Mouse (Mus musculus) MEL (cell line): ENCODE measurements around the gene Gm20431. TPM values are rescaled to one million over a fixed set of nuclear protein-coding genes. Genes with fewer than 3 reads are reported as not detected.

ENCODE experiments used
- DNase-seq: peaks from one replicate; pipeline ENCODE4 v3.0.0; 2011; ENCODE audit warnings: low read depth, low spot score
- H3K27ac ChIP-seq: 2 replicates; pipeline ENCODE4 v1.5.1; 2012; ENCODE audit warnings: low read depth, mild to moderate bottlenecking, control low read depth, low read length, moderate library complexity; ENCODE audit not compliant: control insufficient read depth
- H3K27me3 ChIP-seq, 2 experiments: fragments of 150-350 bp in 1 of 2; sonication (generic) in 1 of 2; 2 replicates each; pipeline ENCODE4 v1.6.1; 2012; ENCODE audit warnings: low read length in 2 of 2, mild to moderate bottlenecking in 2 of 2, improper control_type of control experiment in 1 of 2, moderate library complexity in 1 of 2; ENCODE audit not compliant: insufficient read depth in 2 of 2, control insufficient read depth in 1 of 2
- H3K36me3 ChIP-seq, 2 experiments: 2 replicates each; pipeline ENCODE4 v1.6.1; 2012 to 2014; ENCODE audit warnings: low read length in 2 of 2, improper control_type of control experiment in 1 of 2, inconsistent platforms in 1 of 2, mild to moderate bottlenecking in 1 of 2; ENCODE audit not compliant: insufficient read depth in 2 of 2, control insufficient read depth in 1 of 2
- H3K4me1 ChIP-seq, 2 experiments: fragments of 150-350 bp in 1 of 2; sonication (generic) in 1 of 2; 2 replicates each; pipeline ENCODE4 v1.6.1; 2012; ENCODE audit warnings: low read length in 2 of 2, improper control_type of control experiment in 1 of 2, mild to moderate bottlenecking in 1 of 2; ENCODE audit not compliant: insufficient read depth in 2 of 2, control insufficient read depth in 1 of 2
- H3K4me3 ChIP-seq, 2 experiments: fragments of 150-350 bp in 1 of 2; sonication (generic) in 1 of 2; 2 replicates each; pipeline ENCODE4 v1.5.1; 2012; ENCODE audit warnings: low read depth in 2 of 2, low read length in 2 of 2, mild to moderate bottlenecking in 2 of 2, moderate library complexity in 2 of 2, control low read depth in 1 of 2, improper control_type of control experiment in 1 of 2; ENCODE audit not compliant: control insufficient read depth in 1 of 2, insufficient read depth in 1 of 2
- H3K79me2 ChIP-seq: 2 replicates; pipeline ENCODE4 v1.6.1; 2012; ENCODE audit warnings: mild to moderate bottlenecking, low read length, moderate library complexity; ENCODE audit not compliant: control insufficient read depth, poor library complexity, insufficient read depth
- H3K9ac ChIP-seq: 2 replicates; pipeline ENCODE4 v1.6.1; 2012; ENCODE audit warnings: low read depth, mild to moderate bottlenecking, control low read depth, low read length, moderate library complexity; ENCODE audit not compliant: control insufficient read depth, poor library complexity, severe bottlenecking
- H3K9me3 ChIP-seq: fragments of 150-350 bp; sonication (generic); replicated peaks from 2 replicates; pipeline ENCODE4 v1.6.1; 2012; ENCODE audit warnings: mild to moderate bottlenecking, low read length, improper control_type of control experiment, moderate library complexity; ENCODE audit not compliant: insufficient read depth
- BHLHE40 ChIP-seq: IDR thresholded peaks from 2 replicates; pipeline ENCODE4 v1.6.1; 2012; ENCODE audit warnings: low read depth, mild to moderate bottlenecking, inconsistent platforms, low read length, improper control_type of control experiment, borderline replicate concordance
- CHD1 ChIP-seq: IDR thresholded peaks from 2 replicates; pipeline ENCODE4 v1.6.1; 2012; ENCODE audit warnings: low read depth, mild to moderate bottlenecking, inconsistent platforms, low read length, improper control_type of control experiment
- CHD2 ChIP-seq: IDR thresholded peaks from 2 replicates; pipeline ENCODE4 v1.6.1; 2011; ENCODE audit warnings: low read length, improper control_type of control experiment
- EP300 ChIP-seq, 2 experiments: IDR thresholded peaks; 2 replicates each; pipeline ENCODE4 v1.6.1; 2011; ENCODE audit warnings: improper control_type of control experiment in 2 of 2, low read length in 2 of 2, low read depth in 1 of 2, mild to moderate bottlenecking in 1 of 2
- ETS1 ChIP-seq: IDR thresholded peaks from 2 replicates; pipeline ENCODE4 v1.6.1; 2012; ENCODE audit warnings: low read depth, mild to moderate bottlenecking, inconsistent platforms, low read length, improper control_type of control experiment, moderate library complexity
- GATA1 ChIP-seq: IDR thresholded peaks from 2 replicates; pipeline ENCODE4 v1.6.1; 2011; ENCODE audit warnings: low read depth, low read length, improper control_type of control experiment
- HCFC1 ChIP-seq: IDR thresholded peaks from 2 replicates; pipeline ENCODE4 v1.6.1; 2012; ENCODE audit warnings: low read depth, mild to moderate bottlenecking, inconsistent platforms, low read length, improper control_type of control experiment, moderate library complexity
- JUND ChIP-seq: IDR thresholded peaks from 2 replicates; pipeline ENCODE4 v1.6.1; 2011; ENCODE audit warnings: low read depth, mild to moderate bottlenecking, improper control_type of control experiment, low read length
- MAX ChIP-seq: IDR thresholded peaks from 2 replicates; pipeline ENCODE4 v1.6.1; 2011; ENCODE audit warnings: low read length, improper control_type of control experiment
- MYB ChIP-seq: IDR thresholded peaks from 2 replicates; pipeline ENCODE4 v1.6.1; 2011; ENCODE audit warnings: mild to moderate bottlenecking, low read depth, low read length, improper control_type of control experiment
- MYC ChIP-seq: IDR thresholded peaks from 2 replicates; pipeline ENCODE4 v1.6.1; 2011; ENCODE audit warnings: low read depth, mild to moderate bottlenecking, low read length, improper control_type of control experiment, moderate library complexity
- NELFE ChIP-seq: IDR thresholded peaks from 2 replicates; pipeline ENCODE4 v1.6.1; 2011; ENCODE audit warnings: low read depth, low read length, improper control_type of control experiment
- POLR2A ChIP-seq, 2 experiments: IDR thresholded peaks; 2 replicates each; pipeline ENCODE4 v1.6.1; 2011 to 2012; ENCODE audit warnings: low read length in 2 of 2, mild to moderate bottlenecking in 2 of 2, control low read depth in 1 of 2, improper control_type of control experiment in 1 of 2, low read depth in 1 of 2, moderate library complexity in 1 of 2; ENCODE audit not compliant: control insufficient read depth in 1 of 2, insufficient read depth in 1 of 2, poor library complexity in 1 of 2
- RAD21 ChIP-seq: IDR thresholded peaks from 2 replicates; pipeline ENCODE4 v1.6.1; 2011; ENCODE audit warnings: mild to moderate bottlenecking, low read depth, low read length, improper control_type of control experiment
- SIN3A ChIP-seq: IDR thresholded peaks from 2 replicates; pipeline ENCODE4 v1.6.1; 2012; ENCODE audit warnings: low read length, improper control_type of control experiment, inconsistent platforms
- TBP ChIP-seq: IDR thresholded peaks from 2 replicates; pipeline ENCODE4 v1.8.0; 2011; ENCODE audit warnings: low read depth, low read length, improper control_type of control experiment
- TCF12 ChIP-seq: IDR thresholded peaks from 2 replicates; pipeline ENCODE4 v1.6.1; 2014; ENCODE audit warnings: low read depth, mild to moderate bottlenecking, inconsistent platforms, low read length, improper control_type of control experiment, moderate library complexity
- USF1 ChIP-seq: IDR thresholded peaks from 2 replicates; pipeline ENCODE4 v1.6.1; 2014; ENCODE audit warnings: low read depth, mild to moderate bottlenecking, inconsistent platforms, low read length, improper control_type of control experiment, moderate library complexity
- ZC3H11A ChIP-seq: IDR thresholded peaks from 2 replicates; pipeline ENCODE4 v1.6.1; 2012; ENCODE audit warnings: low read depth, mild to moderate bottlenecking, inconsistent platforms, low read length, improper control_type of control experiment
- ZMIZ1 ChIP-seq: IDR thresholded peaks from 2 replicates; pipeline ENCODE4 v1.6.1; 2012; ENCODE audit warnings: low read depth, mild to moderate bottlenecking, inconsistent platforms, low read length, improper control_type of control experiment, moderate library complexity
- ZNF384 ChIP-seq: IDR thresholded peaks from 2 replicates; pipeline ENCODE4 v1.6.1; 2012; ENCODE audit warnings: low read depth, mild to moderate bottlenecking, inconsistent platforms, low read length, improper control_type of control experiment
- polyA plus RNA-seq, 2 experiments: library from polyadenylated mRNA; stranded (reverse) in 1 of 2; unstranded in 1 of 2; fragments of >175 nt in 1 of 2; fragments of >200 nt in 1 of 2; gene quantifications; 2 replicates each; pipeline versions ENCODE4 v1.2.1 to v1.2.4; 2012; ENCODE audit warnings: low replicate concordance in 2 of 2, low read depth in 1 of 2; ENCODE audit not compliant: insufficient read length in 2 of 2, insufficient read depth in 1 of 2, missing spikeins in 1 of 2
- total RNA-seq: library from RNA; depleted of rRNA; stranded (reverse); fragments of 300-350 nt; gene quantifications from 2 replicates; pipeline ENCODE4 v1.2.3, GENCODE M21; 2012

The Gm20431 gene
- total and polyA plus RNA-seq, 3 experiments = 5.9 to 8.1 TPM; not detected in 1

- TF ChIP-seq GATA1 = peak; percentile 82
- no peak; the same call in 1 of the 2 replicates for TF ChIP-seq MAX
- no peak; the same call in 1 of the 2 replicates for TF ChIP-seq MYC
- TF ChIP-seq NELFE = peak; percentile 90
- TF ChIP-seq EP300 (IDR thresholded peaks at IDR 0.05; ENCODE audit: low read depth in 1 of 2, low read length in 2 of 2) = peak in 1 of 2 experiments; percentile 13; a peak in 1 of 4 replicates
- no peak for TF ChIP-seq ZNF384
- no peak for TF ChIP-seq RAD21
- peak; percentile 67 for TF ChIP-seq TCF12
- peak; percentile 94 for TF ChIP-seq TBP
- peak; percentile 96 for TF ChIP-seq ETS1
- TF ChIP-seq CHD1 = no peak
- TF ChIP-seq ZC3H11A = no peak
- TF ChIP-seq SIN3A = peak; percentile 96
- peak; percentile 98 for TF ChIP-seq CHD2
- TF ChIP-seq HCFC1 = peak; percentile 100
- TF ChIP-seq USF1 = peak; percentile 69; the same call in 1 of the 2 replicates
- TF ChIP-seq MYB = no peak
- TF ChIP-seq BHLHE40 = no peak
- TF ChIP-seq ZMIZ1 = peak; percentile 90
- TF ChIP-seq POLR2A (IDR thresholded peaks at IDR 0.05; ENCODE audit: control insufficient read depth in 1 of 2, insufficient read depth in 1 of 2, low read depth in 1 of 2, low read length in 2 of 2, poor library complexity in 1 of 2) = peak in 1 of 2 experiments; percentile 93; a peak in 2 of 4 replicates
- no peak for TF ChIP-seq JUND
These were observed 26.9 kb downstream of the Gm20431 start (continued) for GRCm38 (mm10) chr2:167634338-167634770.

- peak overlapping the region; percentile 93 for H3K27ac ChIP-seq
- H3K79me2 ChIP-seq = peaks cover 38% of the 10 kb centered on the region
- no peak for DNase-seq
- H3K36me3 ChIP-seq = peaks cover 0 to 36% of the 10 kb centered on the region in 2 experiments; a peak in 2 of 4 replicates
- peak overlapping the region; percentile 78 for H3K9ac ChIP-seq
- peaks cover 6 to 37% of the 10 kb centered on the region in 2 experiments for H3K4me1 ChIP-seq
- no peaks in the 10 kb centered on the region for H3K9me3 ChIP-seq
- TF ChIP-seq SIN3A (no peak), USF1 (peak; percentile 59; the same call in 1 of the 2 replicates)
- H3K27me3 ChIP-seq = no peaks in the 10 kb centered on the region
- peak overlapping the region; percentile 52 to 60 for H3K4me3 ChIP-seq
These were observed 27.8 kb downstream of the Gm20431 start for GRCm38 (mm10) chr2:167633537-167633872.
